Mouse (Mus musculus): Measurements from ENCODE around the gene Gm13289.
"Not testable (repeated sequence)": the region's sequence is repeated elsewhere in the genome, so short reads cannot be mapped to it uniquely, and the experiment has no call there.

The Gm13289 gene

GRCm38 (mm10) chr4:88782335-88782734 lies 5.6 kb downstream of the Gm13289 start:
- not testable (repeated sequence) for DNase-seq (ENCODE audit: low spot score in 2 of 2)

- DNase-seq (ENCODE audit: low spot score in 2 of 2) = not testable (repeated sequence)
Observed at GRCm38 (mm10) chr4:88785409-88785808, 8.7 kb downstream of the Gm13289 start, which contains the start of gene Gm13276. Gene Gm13276 (plus strand): TSS chr4:88785709.

- DNase-seq (ENCODE audit: low spot score in 2 of 2) = peak; percentile 66 to 70
Observed at GRCm38 (mm10) chr4:88788402-88788801, 11.7 kb downstream of the Gm13289 start, which contains the start of gene Gm13277. Gene Gm13277 (plus strand): TSS chr4:88788632.

GRCm38 (mm10) chr4:88791250-88791649 lies 14.5 kb downstream of the Gm13289 start, which contains the start of gene Gm13278:
Gene Gm13278 (plus strand): TSS chr4:88791550.
- not testable (repeated sequence) for DNase-seq (ENCODE audit: low spot score in 2 of 2)

GRCm38 (mm10) chr4:88793936-88794675 lies 17.4 kb downstream of the Gm13289 start, which contains the start of gene Gm13275:
Gene Gm13275 (plus strand): TSS chr4:88794487.
- peak; percentile 55 to 58 for DNase-seq (ENCODE audit: low spot score in 2 of 2)

- not testable (repeated sequence) for DNase-seq (ENCODE audit: low spot score in 2 of 2)
Observed at GRCm38 (mm10) chr4:88797097-88797496, 20.4 kb downstream of the Gm13289 start, which contains the start of gene Gm13279. Gene Gm13279 (plus strand): TSS chr4:88797397.

- not testable (repeated sequence) for DNase-seq (ENCODE audit: low spot score in 2 of 2)
Observed at GRCm38 (mm10) chr4:88799365-88799764, 22.6 kb downstream of the Gm13289 start, which contains the start of gene Gm13285. Gene Gm13285 (plus strand): TSS chr4:88799665.

- DNase-seq (ENCODE audit: low spot score in 2 of 2) = not testable (repeated sequence)
Observed at GRCm38 (mm10) chr4:88802954-88803353, 26.2 kb downstream of the Gm13289 start, which contains the start of gene Gm13287. Gene Gm13287 (plus strand): TSS chr4:88803254.

- DNase-seq (ENCODE audit: low spot score in 2 of 2) = not testable (repeated sequence)
Observed at GRCm38 (mm10) chr4:88805231-88805630, 28.5 kb downstream of the Gm13289 start, which contains the start of gene Gm13288. Gene Gm13288 (plus strand): TSS chr4:88805531.

GRCm38 (mm10) chr4:88805761-88806160 lies 29.0 kb downstream of the Gm13289 start:
- DNase-seq (ENCODE audit: low spot score in 2 of 2) = peak in 1 of 2 experiments; percentile 9

GRCm38 (mm10) chr4:88815928-88816327 lies 39.2 kb downstream of the Gm13289 start, which contains the start of gene Ifna7:
Gene Ifna7 (plus strand): TSS chr4:88816228.
- no peak for DNase-seq (ENCODE audit: low spot score in 2 of 2)

GRCm38 (mm10) chr4:88819659-88820058 lies 42.9 kb downstream of the Gm13289 start, which contains the start of gene Ifna11:
Gene Ifna11 (plus strand): TSS chr4:88819959.
- DNase-seq (ENCODE audit: low spot score in 2 of 2) = no peak

- no peak for DNase-seq (ENCODE audit: low spot score in 2 of 2)
Observed at GRCm38 (mm10) chr4:88822995-88823394, 46.3 kb downstream of the Gm13289 start.

Measured in spleen, postnatal 36 days (tissue).